Mouse (Mus musculus) large intestine, adult 2 months (tissue): ENCODE results near the gene Mcm2. TPM values are rescaled to one million over a fixed set of nuclear protein-coding genes. Genes with fewer than 3 reads are reported as not detected.

Source experiments
- DNase-seq: peaks from one replicate; pipeline ENCODE4 v3.0.0-alpha.2; 2012; ENCODE audit warnings: low read depth, low spot score
- WGBS: fragments of 180-500 bp; shearing (Covaris S2); methylation state at CpG from one replicate; pipeline ENCODE4 v1.1.7; 2018; 5-methylcytosine and 5-hydroxymethylcytosine counted together
- polyA plus RNA-seq: library from polyadenylated mRNA; depleted of rRNA; stranded (reverse); fragments of >200 nt; gene quantifications from 2 replicates; pipeline ENCODE4 v1.2.3, GENCODE M21; 2012; rRNA removed

The Mcm2 gene
- polyA plus RNA-seq, 1 experiment: 27.9 TPM

DNA sequence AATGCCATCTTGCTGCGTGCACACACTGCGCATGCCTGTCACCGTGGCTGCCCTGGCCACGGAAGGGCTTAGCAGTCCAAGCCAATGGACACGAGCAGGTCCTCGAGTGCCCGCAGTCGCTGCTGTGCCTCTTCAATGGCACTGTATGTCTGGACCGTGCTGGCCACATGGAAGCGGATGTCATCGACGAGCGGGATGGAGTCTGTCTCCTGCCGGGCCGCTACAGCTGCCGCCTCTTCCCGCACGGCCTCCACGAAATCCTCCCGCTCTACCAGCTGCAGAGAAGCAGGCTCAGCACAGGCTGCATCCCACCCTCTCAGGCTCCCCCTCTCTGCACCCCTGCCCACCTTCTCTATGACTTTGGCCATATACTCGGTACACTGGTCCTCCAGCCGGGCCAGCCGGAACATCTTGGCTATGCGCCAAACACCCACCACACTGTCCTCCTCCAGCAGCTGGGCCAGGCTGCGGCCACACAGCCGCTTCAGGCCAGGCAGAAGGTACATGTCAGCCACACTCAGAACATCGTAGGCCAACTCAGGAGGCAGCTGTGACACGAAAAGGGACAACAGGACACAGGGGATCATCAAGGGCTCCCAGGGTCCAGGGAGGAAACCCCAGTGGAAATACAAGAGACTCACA is 62.3 kb downstream of the Mcm2 start:
- no peak for DNase-seq
- WGBS: 86% methylated on average over 28 of the region's 28 CpGs

DNA sequence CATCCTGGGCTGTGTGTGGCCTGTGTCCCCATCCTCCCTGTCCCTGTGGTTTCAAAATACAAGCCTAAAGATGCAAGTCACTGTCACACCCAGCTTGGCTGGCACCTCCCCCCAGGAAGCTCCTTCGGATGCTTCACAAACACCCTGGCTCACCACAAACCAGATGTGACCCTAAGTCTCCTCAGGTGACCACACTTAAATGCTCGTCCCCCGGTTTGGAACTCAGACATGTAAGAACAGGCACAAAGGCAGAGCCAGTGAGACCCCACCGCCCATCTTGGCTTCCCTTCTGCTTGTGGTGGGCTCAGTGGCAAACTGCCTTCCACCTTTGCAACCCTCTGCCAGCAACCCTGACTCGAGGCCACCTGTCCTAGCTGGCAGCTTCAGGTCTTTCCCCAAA is 63.5 kb downstream of the Mcm2 start:
- WGBS: 70% methylated on average over 5 of the region's 5 CpGs
- DNase-seq: no peak

Other genes with a start within 250 kb of the Mcm2 start
- gene Mgll, start 174.4 kb downstream of the Mcm2 start, polyA plus RNA-seq: 30.5 and 37.9 TPM in 2 replicates
- gene Abtb1, start 56.8 kb downstream of the Mcm2 start, polyA plus RNA-seq: 41.3 and 53.3 TPM in 2 replicates
- 7.1 and 7.6 TPM in 2 replicates for gene Podxl2, start 23.7 kb downstream of the Mcm2 start, polyA plus RNA-seq
- 112 and 127 TPM in 2 replicates for gene Tpra1, start 3.5 kb upstream of the Mcm2 start, polyA plus RNA-seq